Mouse (Mus musculus): ENCODE measurements around the gene Mrps14. TPM values are rescaled to one million over a fixed set of nuclear protein-coding genes. Genes with fewer than 3 reads are reported as not detected.

Mrps14 gene
- polyA plus RNA-seq, 1 experiment: 58.4 TPM

DNA sequence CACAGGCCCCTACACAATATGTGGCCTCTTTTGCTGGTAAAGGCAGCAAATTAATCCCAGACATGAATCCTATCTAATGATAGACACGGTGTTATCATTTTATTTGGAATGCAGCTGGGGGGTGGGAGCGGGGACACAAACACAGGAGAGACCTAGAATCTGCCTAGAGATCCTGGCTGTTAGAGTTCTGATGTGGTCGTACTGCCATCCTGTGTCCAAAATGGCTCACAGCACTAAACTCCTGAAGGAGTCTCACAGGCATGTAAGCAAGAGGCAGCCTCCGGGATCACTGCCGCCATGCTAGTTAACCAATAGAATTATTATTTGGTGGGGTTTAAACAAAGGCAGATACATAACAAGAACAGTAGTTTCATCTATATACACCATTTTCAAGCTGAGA, 10.5 kb upstream of the Mrps14 start:
- no peak overlapping the region for H3K27ac ChIP-seq (ENCODE audit: insufficient read depth, low read length)
- no peak for TF ChIP-seq POLR2A (IDR thresholded peaks at IDR 0.05; ENCODE audit: low read depth, low read length)
- peak; percentile 36; the same call in 1 of the 2 replicates for TF ChIP-seq CTCF (IDR thresholded peaks at IDR 0.05; ENCODE audit: borderline replicate concordance, insufficient read depth, low read length)
- no peak overlapping the region for H3K4me3 ChIP-seq (ENCODE audit: insufficient read depth, low read length)
- no peaks in the 10 kb centered on the region for H3K4me1 ChIP-seq (ENCODE audit: control insufficient read depth, insufficient read depth, low read length)

DNA sequence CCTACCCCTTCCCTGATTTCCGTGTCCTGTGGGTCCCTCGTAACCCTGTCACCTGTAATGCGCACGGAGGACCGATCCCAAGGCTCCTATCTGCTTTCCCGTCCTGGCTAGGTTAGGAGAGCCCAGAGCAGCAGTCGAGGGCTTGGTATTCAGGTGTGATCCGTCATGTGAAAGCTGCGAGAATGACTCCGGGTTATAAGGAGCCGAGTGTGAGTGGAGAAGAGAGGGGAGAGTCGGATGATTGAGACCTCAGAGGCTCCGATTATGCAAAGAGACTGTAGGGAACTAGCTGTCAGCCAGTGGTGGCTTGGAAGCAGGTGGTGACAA, 285 bp downstream of the Mrps14 start:
- TF ChIP-seq CTCF (IDR thresholded peaks at IDR 0.05; ENCODE audit: borderline replicate concordance, insufficient read depth, low read length): no peak
- no peak for TF ChIP-seq POLR2A (IDR thresholded peaks at IDR 0.05; ENCODE audit: low read depth, low read length)
- H3K27ac ChIP-seq (ENCODE audit: insufficient read depth, low read length): peak overlapping the region; percentile 19
- H3K4me3 ChIP-seq (ENCODE audit: insufficient read depth, low read length): peak overlapping the region; percentile 87
- no peaks in the 10 kb centered on the region for H3K4me1 ChIP-seq (ENCODE audit: control insufficient read depth, insufficient read depth, low read length)

DNA sequence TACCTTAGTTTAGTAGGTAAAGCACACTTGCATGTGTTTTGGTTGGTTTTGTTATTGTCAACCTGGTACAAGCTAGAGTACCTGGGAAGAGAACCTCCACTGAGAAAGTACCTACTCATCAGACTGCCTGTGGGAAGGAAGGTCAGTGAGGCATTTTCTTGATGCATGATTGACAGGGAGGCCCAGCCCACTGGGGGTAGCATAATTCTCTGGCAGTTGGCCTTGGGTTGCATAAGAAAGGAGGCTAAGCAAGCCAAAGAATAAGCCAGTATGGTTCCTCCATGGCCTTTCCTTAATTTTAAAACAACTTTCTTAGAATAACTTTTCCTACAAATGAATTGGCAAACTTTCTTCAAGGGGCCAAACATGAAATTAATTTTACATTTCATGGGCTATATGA, 10.5 kb downstream of the Mrps14 start:
- Histone ChIP-seq H3K4me1 (ENCODE audit: control insufficient read depth, insufficient read depth, low read length) (peaks cover 11% of the 10 kb centered on the region), H3K4me3 (ENCODE audit: insufficient read depth, low read length) (no peak overlapping the region), H3K27ac (ENCODE audit: insufficient read depth, low read length) (no peak overlapping the region)
- TF ChIP-seq CTCF (IDR thresholded peaks at IDR 0.05; ENCODE audit: borderline replicate concordance, insufficient read depth, low read length) (no peak), POLR2A (IDR thresholded peaks at IDR 0.05; ENCODE audit: low read depth, low read length) (no peak)

DNA sequence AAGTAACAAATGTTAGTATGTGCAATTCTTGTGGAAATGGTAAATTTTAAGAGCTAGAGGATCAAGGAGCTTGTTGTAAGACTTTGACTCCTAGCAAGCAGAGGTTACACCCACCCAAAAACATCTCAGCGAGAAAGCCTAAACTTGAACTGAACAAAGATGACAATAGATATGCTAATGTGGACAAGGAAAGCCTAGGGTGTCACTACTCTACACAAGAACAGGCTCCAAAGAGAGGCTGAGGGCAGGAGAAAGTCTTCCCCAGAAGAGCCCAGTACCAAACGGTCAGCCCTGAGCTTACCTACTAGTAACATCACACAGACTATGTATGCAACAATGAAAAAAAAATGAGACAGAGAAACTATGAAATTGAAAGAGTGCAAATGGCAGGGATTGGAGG, 14.8 kb downstream of the Mrps14 start:
- Histone ChIP-seq H3K4me1 (ENCODE audit: control insufficient read depth, insufficient read depth, low read length) (peaks cover 7% of the 10 kb centered on the region; the same call in 1 of the 2 replicates), H3K27ac (ENCODE audit: insufficient read depth, low read length) (no peak overlapping the region), H3K4me3 (ENCODE audit: insufficient read depth, low read length) (peak overlapping the region; percentile 15; the same call in 1 of the 2 replicates)
- TF ChIP-seq POLR2A (IDR thresholded peaks at IDR 0.05; ENCODE audit: low read depth, low read length): no peak

DNA sequence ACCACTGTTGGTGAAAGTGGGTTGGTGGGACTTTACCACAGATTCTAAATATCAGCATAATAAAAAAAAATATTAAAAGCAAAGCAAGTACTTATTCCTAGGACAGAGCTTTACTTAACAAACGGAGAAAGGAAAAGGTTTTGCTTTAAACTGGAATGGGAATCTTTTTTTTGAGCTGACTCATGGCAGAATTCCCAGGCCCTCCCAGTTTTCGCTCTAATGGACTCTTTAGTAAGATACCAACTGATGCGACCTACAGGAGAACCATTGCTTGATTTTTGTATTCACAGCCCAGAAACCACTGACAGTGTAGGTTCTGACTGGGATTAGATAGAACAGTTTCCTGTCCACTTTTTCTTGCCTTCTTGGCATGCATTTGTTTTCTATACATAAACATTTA, 15.6 kb downstream of the Mrps14 start:
- Histone ChIP-seq H3K4me3 (ENCODE audit: insufficient read depth, low read length) (peak overlapping the region; percentile 58), H3K4me1 (ENCODE audit: control insufficient read depth, insufficient read depth, low read length) (peaks cover 7% of the 10 kb centered on the region; the same call in 1 of the 2 replicates), H3K27ac (ENCODE audit: insufficient read depth, low read length) (no peak overlapping the region)
- TF ChIP-seq POLR2A (IDR thresholded peaks at IDR 0.05; ENCODE audit: low read depth, low read length) (no peak), CTCF (IDR thresholded peaks at IDR 0.05; ENCODE audit: borderline replicate concordance, insufficient read depth, low read length) (no peak)

DNA sequence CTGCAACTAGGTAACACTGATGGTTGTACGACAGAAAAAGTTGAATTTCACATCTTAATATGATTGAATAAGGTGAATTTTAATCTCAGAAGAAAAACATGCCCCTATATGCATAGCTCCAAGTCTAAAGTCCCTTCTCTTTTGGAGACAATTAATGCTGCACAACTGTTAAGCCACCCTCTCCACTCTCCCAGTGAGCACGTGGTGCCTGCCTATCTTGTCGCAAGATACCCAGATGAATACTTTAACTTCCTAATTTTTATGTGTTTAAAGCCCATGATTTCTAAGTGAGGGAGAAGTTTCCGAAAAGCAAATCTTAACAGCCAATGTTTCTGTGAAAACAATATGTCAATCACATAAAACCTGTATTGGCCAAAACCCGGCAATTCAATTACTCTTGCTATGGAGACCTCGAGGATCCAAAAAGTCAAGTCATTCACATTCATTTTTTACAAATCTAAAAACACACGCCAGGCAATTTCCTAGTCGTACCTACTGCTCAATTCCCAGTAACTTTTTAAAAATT, 16.6 kb downstream of the Mrps14 start:
- Histone ChIP-seq H3K27ac (ENCODE audit: insufficient read depth, low read length) (peak overlapping the region; percentile 78), H3K4me3 (ENCODE audit: insufficient read depth, low read length) (peak overlapping the region; percentile 58), H3K4me1 (ENCODE audit: control insufficient read depth, insufficient read depth, low read length) (peaks cover 7% of the 10 kb centered on the region; the same call in 1 of the 2 replicates)
- TF ChIP-seq CTCF (IDR thresholded peaks at IDR 0.05; ENCODE audit: borderline replicate concordance, insufficient read depth, low read length) (no peak), POLR2A (IDR thresholded peaks at IDR 0.05; ENCODE audit: low read depth, low read length) (no peak)

DNA sequence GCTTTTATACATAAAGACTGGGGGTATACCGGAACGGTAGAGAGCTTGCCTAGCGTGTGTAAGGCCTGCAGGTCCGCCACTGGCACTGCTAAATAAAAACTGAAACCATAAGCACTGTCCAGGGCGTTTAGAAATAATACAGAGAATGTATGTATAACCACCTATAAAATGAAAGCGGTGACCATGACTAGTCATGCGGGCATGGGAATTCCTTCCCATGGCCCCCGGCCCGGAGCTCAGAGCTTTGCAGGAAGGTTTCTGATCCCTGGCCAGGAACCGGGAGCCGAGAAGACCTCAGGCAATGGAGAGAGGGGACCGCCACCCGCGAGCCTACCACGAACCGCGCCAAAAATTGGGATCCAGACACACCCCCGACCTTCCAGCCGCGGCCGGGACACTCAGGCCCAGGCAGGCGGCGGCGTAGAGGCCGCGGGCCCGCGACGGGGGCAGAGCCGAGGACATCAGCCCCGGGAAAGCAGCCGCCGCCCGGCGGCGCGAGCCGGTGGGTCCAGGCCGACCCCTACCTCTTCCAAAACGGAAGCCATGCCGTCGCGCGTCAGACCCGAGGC, 17.2 kb downstream of the Mrps14 start:
- Histone ChIP-seq H3K4me1 (ENCODE audit: control insufficient read depth, insufficient read depth, low read length) (peaks cover 7% of the 10 kb centered on the region; the same call in 1 of the 2 replicates), H3K4me3 (ENCODE audit: insufficient read depth, low read length) (peak overlapping the region; percentile 58), H3K27ac (ENCODE audit: insufficient read depth, low read length) (peak overlapping the region; percentile 78)
- TF ChIP-seq POLR2A (IDR thresholded peaks at IDR 0.05; ENCODE audit: low read depth, low read length): no peak
- TF ChIP-seq CTCF (IDR thresholded peaks at IDR 0.05; ENCODE audit: borderline replicate concordance, insufficient read depth, low read length): no peak

DNA sequence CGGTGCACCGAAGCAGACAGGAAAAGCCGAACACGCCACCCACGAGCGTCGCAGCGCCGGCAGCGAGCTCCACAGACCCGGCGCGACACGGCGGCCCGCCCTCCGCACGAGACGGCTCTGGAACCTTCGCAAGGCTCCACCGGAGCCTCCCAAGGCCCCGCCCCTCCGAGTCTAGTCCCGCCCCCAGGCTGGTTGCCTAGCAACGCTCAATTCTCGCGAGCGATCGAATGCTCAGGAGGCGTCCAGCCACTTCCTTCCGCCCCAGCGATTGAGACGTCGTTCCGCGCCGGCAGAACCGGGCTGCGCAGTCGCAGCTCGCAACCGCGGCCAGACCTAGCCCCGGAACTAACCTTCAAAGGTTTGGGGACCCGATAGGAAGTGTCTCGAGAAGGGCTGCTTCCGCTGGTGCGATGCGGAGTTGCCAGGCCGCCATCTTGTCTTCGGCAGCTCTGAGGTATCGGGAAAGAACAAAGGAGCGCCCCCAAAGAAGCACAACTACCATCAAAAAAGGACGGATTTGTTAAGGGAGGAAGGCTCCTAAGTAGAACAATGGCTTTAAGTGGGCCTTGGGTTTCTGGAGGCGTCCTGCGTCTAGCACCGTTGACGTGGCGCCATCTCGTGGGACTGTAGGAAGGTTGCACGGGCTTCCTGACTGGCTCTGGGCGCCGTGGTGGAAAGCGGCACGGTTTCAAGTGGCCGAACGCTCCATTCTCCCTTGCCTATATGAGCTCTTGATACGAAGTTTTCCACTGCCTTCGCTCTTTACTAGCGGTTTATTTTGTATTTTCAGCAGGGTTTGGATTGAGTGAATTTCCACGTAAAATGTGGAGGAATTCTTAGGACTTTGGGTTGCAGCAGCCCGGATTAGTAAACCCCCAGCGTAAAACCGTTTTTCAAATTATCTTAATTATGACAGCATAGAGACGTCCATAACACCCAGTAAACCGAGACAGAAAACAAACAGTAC, 18.0 kb downstream of the Mrps14 start, which contains the start of gene Cacybp:
Gene Cacybp, minus strand, starts transcription at position 173 of the 967 bp plus-strand sequence.
- H3K4me3 ChIP-seq (ENCODE audit: insufficient read depth, low read length): peak within 1 kb of the TSS; percentile 58
- peak within 1 kb of the TSS; percentile 99 for H3K27ac ChIP-seq (ENCODE audit: insufficient read depth, low read length)
- peaks cover 7% of the 10 kb centered on the region; the same call in 1 of the 2 replicates for H3K4me1 ChIP-seq (ENCODE audit: control insufficient read depth, insufficient read depth, low read length)
- TF ChIP-seq CTCF (IDR thresholded peaks at IDR 0.05; ENCODE audit: borderline replicate concordance, insufficient read depth, low read length): peak; percentile 90
- TF ChIP-seq POLR2A (IDR thresholded peaks at IDR 0.05; ENCODE audit: low read depth, low read length): peak; percentile 92

DNA sequence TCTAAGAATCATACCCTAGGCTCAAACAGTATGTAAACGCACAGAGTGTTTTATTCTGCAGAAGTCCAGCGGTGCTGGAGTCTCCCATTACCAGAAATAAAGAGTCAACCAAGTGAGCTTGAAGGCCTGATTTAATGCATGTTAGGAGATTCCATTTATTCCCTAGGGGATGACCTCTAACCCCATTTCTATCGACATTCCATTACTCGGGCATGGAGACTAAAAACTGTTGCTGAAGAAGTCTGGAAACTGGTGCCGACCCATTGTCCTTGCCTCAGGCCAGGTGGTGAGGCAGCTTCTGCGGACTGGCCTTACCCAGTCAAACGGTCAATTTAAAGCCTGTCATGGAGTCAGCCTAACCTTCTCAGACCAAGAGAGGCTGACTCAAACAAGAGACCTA, 19.2 kb downstream of the Mrps14 start:
- peaks cover 6% of the 10 kb centered on the region; the same call in 1 of the 2 replicates for H3K4me1 ChIP-seq (ENCODE audit: control insufficient read depth, insufficient read depth, low read length)
- TF ChIP-seq CTCF (IDR thresholded peaks at IDR 0.05; ENCODE audit: borderline replicate concordance, insufficient read depth, low read length) (no peak), POLR2A (IDR thresholded peaks at IDR 0.05; ENCODE audit: low read depth, low read length) (no peak)
- H3K4me3 ChIP-seq (ENCODE audit: insufficient read depth, low read length): no peak overlapping the region
- H3K27ac ChIP-seq (ENCODE audit: insufficient read depth, low read length): no peak overlapping the region
